Mouse (Mus musculus) ovary, adult 18-20 months (tissue): ENCODE measurements around the gene Laptm5.
A peak's percentile ranks its signal among the peaks of the same experiment; 100 is the strongest.

Experiments
- DNase-seq: peaks from one replicate; pipeline ENCODE4 v3.0.0; 2022; ENCODE audit warnings: low spot score, mixed read lengths

Laptm5 gene

DNA sequence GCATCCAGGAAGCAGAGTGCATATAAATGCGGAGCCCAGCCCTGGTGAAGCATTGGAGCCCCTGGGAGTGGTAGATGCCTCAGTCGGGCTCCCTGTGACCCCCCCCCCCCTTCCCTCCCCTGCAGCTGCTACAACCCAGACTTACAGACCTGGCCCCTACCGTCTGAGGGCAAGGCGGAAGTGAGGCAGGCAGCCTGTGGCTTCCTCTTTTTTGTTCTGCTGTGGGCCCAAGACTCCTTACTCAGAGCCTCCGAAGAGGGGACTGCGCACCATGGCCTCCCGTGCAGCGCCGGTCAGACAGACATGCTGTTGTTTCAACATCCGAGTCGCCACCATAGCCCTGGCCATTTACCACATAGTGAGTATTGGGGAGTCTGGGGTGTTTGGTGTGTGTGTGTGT lies at the start of gene Laptm5:
Laptm5 (plus strand) TSS at position 49 of the 400 bp plus-strand sequence.
- no peak for DNase-seq

DNA sequence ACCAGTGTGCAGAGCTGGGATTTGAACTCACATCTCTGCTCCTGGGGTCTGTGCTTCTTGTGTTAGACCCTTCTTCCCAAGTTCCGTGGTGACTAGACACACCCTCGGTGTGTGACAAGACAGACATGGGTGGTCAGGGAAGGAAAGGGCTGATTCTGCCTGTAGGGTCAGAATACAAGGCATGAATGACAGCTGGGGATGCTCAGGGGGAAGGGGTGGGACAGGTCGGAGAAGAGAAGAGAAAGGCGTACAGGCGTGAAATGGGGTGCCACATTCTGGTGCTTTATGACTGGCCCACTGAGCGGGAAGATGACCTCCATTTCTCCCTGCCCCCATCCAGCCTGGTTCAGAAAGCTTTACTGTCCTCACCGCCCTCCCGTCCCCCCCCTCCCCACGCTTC lies 47.5 kb upstream of the Laptm5 start:
- no peak for DNase-seq

GRCm38 (mm10) chr4:130865901-130866371 lies 47.0 kb upstream of the Laptm5 start:
- no peak for DNase-seq

DNA sequence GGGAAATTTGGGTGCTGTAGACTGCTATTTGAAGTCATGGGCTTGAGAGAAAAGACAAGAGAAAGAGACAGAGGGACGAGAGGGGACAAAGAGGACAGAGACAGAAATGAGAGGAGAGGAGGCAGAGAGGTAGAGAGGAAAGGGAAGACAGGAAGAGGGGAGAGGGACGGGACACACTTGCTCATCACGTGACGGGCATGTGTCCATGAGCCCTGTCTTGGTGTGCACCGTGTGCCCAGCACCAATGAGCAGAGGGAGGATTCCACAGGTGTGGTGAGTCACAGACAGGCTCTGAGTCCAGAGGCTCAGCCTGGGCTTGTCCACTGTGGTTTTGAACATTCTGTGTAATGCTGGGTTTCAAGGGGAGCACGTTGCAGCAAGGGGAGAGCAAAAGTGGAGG lies 45.0 kb upstream of the Laptm5 start:
- no peak for DNase-seq

- no peak for DNase-seq
These were observed 44.1 kb upstream of the Laptm5 start for GRCm38 (mm10) chr4:130868803-130869202.

- DNase-seq, result no peak
These were observed 40.5 kb upstream of the Laptm5 start for GRCm38 (mm10) chr4:130872414-130872813.

DNA sequence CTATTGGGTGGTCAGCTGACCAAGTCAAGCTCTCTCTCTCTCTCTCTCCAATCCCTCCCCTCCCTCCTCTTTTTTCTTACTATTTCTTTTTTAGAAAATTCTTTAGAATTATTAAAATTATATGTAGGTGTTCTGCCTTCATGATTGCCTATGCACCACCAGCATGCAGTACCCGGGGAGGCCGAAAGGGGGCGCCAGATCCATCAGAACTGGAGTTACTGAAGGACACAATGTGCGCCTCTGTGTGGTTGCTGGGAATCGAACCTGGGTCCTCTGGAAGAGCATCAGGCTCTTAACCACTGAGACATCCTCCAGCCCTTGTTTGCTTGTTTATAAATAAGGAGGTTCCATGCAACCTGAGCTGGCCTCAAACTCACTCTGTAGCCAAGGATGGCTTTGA lies 39.5 kb upstream of the Laptm5 start:
- no peak for DNase-seq

- DNase-seq, result peak; percentile 84
These were observed 38.3 kb upstream of the Laptm5 start for GRCm38 (mm10) chr4:130874601-130875000.

GRCm38 (mm10) chr4:130876016-130876726 lies 36.8 kb upstream of the Laptm5 start:
- no peak for DNase-seq

DNA sequence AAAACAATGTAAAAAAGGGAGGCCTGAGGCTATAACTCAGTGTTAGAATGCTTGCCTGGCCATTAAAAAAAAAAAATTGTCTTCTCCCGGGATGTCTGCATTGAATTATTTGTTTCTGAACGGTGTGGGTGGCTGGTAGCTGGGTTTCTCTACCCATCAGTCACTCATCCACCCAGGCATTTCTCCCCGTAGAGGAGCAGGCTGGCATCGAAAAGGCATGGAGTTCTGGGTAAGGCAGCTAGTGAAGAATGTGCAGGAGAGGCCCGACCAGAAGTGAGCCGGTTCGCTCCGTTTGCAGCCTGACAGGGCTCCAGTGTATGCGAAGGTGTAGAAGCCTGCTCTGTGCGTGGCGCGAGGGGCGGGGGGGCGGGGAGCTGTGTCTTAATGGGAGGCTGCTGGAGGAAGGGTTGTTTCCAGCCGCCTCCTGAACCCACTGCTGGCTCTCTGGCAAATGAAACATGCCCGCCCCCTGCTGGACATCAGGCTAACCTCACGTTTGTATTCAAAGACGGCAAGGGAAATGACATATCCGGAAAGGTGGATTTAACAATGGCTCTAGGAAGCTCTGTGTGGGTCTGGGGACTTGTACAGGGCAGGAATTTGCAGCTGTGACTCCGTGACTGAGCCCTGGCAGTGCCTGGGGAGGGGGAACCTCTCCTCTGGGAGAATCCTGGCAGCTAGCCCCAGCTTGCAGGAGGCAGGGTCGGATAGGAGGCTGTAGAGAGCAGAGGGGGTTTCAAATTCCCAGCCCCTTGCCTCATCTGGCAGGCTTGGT lies 34.5 kb upstream of the Laptm5 start:
- peak; percentile 62 for DNase-seq

GRCm38 (mm10) chr4:130879048-130879384 lies 33.9 kb upstream of the Laptm5 start:
- DNase-seq, result no peak

DNA sequence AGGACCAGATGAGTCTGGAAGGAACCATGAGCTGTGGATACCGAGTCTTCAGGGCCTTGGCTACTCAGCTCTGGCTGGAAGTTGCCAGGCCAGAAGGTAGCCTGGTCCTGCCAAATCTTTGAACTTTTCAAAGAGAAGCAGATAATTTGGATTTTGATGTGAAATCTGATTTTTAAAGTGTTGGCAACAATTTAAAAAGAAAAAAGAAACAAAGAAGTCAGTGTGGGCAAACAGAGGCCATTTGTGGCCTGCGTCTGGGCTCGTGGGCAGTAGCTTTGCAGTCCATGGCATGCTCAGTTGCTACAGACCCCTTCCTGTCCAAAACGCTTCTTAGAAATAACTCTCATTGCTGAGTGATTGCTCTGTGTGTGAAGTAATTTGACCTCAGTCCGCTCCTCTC lies 31.6 kb upstream of the Laptm5 start:
- no peak for DNase-seq

DNA sequence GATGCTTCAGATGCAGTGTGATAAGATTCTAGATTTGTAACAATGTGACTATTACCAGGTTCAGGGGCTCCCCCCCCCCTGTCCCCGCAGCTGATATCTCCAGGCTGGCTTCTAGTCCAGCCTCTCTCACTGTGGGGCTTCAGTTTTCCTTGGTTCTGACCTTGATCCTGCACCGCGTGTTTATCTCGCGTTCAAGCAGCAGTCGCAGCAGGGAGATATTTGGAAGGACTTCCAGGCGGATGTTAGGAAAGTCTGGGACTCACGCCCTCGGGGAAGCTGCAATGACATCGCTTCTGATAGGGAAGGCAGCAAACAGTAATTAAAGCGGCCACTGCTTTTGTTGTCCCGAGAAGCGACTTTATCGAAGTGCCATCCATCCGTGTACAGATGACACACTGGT lies 30.2 kb upstream of the Laptm5 start:
- DNase-seq, result peak; percentile 57

- no peak for DNase-seq
These were observed 28.9 kb upstream of the Laptm5 start for GRCm38 (mm10) chr4:130883820-130884533.

DNA sequence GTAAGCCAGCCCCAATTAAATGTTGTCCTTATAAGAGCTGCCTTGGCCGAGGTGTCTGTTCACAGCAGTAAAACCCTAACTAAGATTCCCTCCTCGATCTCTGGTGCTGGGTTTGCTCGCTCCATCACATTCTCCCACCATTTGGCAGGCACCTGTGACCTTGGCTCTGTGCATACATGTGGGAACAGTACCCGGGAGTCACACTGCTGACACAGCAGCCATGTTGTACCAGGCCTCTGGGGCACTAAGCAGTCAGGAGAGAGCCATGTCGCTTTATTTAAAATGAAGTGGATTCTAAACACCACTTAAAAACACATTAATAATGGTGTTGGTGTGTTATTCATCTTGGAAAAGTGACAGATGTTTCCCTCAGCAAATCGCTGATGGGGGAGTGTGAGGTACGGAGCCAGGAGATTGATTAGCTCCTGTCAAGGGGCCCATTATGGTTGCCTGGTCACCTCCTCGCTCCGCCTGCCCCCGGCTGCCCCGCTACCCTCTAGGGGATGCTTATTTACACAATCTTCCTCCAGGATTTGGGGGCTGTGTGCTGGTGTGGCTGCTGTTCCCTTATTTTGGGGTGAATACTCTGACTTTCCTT lies 25.7 kb upstream of the Laptm5 start:
- no peak for DNase-seq

DNA sequence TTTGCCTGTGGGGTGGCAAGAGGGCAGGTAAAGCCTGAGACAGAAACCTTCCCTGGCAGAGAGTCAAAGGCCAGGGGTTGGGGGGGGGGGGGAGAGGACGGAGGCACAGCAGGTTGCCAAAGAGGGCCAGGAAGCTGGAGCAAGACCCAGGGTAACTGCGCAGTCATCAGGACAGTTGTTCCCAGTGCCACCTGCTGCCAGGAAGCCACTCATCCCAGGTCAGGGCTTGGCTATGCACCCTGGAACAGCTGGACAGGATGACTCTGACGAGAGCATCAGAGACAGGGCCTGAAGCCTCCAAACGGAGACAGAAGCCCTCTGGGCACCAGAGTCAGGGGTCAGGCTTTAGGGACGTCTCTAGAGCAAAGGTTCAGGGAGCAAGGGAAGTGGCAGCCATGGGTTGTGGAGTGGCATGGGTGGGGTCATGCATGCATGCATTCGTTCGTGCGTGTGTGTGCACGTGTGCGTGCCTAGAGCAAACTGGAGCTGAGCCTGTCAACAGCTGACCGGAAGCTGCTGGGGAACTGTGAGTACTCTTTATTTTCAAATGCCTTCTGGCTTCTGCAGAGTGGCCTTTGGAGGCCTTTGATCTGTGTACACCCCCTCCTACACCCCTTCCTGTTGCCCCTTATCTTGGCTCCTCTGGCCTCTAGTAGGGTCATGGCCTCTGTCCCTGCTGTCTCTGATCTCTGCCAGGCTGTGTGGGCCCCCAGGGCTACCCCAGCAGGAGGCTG lies 23.0 kb upstream of the Laptm5 start:
- DNase-seq, result no peak

DNA sequence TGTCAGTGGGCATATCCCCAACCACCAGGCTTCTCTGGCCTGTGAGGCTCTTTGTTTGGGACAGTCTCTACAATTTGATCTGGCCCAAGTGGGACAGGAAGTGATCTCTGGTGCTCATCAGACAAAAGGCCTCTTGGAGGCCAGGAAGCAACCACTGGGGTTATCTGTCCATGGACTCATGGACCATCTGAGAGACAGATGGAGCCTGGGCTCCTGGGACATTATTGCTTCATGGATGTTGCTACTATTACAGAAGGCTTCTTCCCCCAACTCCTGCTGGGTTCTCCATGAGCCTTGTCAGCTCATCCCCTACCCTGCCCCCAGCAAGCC lies 22.4 kb upstream of the Laptm5 start:
- no peak for DNase-seq

DNA sequence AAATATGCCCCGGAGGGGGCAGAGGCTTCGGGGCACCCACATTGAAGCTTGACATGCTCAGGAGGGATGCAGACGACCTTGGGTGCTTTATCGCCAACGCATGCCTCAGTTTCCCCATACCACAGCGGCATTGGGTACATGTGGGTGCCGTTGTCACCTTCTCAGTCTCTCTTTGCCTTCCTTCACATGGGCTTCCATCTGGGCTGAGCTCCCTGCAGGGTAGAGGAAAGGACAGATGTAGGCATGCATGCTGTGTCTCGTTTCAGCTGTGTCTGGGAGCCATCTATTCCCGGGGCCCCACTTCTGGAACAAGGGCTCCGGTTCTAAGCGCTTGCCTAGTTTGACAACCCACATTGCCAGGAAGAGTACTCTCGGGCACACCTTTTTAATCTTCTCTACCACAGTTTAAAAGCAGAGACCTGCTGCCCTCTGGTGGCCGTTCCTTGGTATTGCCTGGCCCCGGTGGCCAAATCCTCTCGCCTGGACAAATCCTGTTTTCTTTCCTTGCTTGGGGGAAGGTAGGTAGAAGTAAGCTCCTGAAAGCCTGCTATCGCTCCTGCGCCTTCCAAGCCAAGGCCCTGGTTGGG lies 20.8 kb upstream of the Laptm5 start:
- DNase-seq, result no peak

- DNase-seq, result no peak
These were observed 19.2 kb upstream of the Laptm5 start for GRCm38 (mm10) chr4:130893688-130894087.

GRCm38 (mm10) chr4:130895701-130896100 lies 17.2 kb upstream of the Laptm5 start:
- no peak for DNase-seq

- no peak for DNase-seq
These were observed 16.6 kb upstream of the Laptm5 start for GRCm38 (mm10) chr4:130896372-130896771.

- no peak for DNase-seq
These were observed 13.5 kb upstream of the Laptm5 start for GRCm38 (mm10) chr4:130899383-130899781.
